Mouse (Mus musculus) CD4-positive, CD25-positive, alpha-beta regulatory T cell, adult 4 months (primary cell): Measurements from ENCODE around the gene Olfr391-ps. TPM values are rescaled to one million over a fixed set of nuclear protein-coding genes. Genes with fewer than 3 reads are reported as not detected.

Source experiments
- ATAC-seq: one replicate; pipeline ENCODE4 v1.8.0; 2017
- polyA plus RNA-seq, 2 experiments: library from polyadenylated mRNA; unstranded; fragments of 100-300 nt; shearing (Covaris generic); gene quantifications; one replicate each; pipeline ENCODE4 v1.2.1; 2017

Gene Olfr391-ps
- polyA plus RNA-seq: not detected

DNA sequence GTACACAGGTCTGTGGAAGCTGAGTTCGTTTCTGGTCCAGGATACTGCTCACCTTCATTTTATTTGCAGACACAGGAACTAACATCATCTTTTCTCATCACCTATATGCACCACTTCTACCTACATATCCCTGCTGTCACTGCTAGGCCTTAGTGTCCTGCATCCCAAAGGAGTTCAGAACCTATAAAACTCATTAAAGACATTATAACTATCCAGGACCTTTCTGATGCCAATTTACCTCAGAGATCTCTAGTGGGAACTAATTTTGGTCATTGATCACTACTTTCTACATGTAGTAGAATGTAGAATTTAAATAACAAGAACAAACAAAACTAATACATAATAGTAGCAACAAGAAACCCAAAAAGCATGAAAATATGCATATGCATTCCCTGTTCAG is at the start of gene Olfr391-ps:
TSS of gene Olfr391-ps (minus strand) at position 101 of the 400 bp plus-strand sequence.
- ATAC-seq: no peak

DNA sequence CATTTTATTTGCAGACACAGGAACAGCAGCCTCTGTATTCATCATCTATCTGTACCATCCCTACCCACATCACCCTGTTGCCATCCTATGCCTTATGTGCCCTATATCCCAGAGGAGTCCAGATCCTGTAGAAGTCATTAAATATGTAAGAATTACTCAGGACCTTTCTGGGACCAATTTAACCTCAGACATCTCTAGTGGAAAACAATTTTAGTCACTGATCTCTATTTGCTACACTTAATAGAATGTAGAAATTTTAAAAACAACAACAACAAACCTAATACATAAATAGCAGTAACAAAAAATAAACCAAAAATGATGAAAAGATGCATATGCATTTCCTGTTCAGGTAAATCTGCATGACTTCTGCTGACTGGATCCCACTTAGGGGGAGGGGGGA is 48.5 kb upstream of the Olfr391-ps start, which contains the start of gene Olfr393:
TSS of gene Olfr393 (minus strand) at position 101 of the 400 bp plus-strand sequence.
- ATAC-seq: no peak

DNA sequence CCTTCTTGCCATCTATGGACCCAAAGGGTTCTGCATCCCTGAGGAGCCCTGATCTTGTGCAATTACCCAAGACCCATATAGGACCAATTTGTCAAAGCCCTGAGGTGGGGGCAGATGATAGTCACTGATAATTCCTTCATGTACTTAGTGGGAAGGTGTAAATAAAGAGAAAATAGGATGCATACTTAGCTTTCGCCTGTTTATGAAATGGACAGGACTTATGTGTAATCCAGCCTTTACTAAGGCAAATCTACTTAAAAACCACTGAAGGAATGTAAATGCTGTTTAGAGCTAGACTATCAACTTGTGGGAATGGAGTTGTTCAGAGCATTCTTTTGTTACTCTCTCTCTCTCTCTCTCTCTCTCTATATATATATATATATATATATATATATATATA is 14.1 kb upstream of the Olfr391-ps start, which contains the start of gene Olfr392:
TSS of gene Olfr392 (minus strand) at position 101 of the 400 bp plus-strand sequence.
- no peak for ATAC-seq

DNA sequence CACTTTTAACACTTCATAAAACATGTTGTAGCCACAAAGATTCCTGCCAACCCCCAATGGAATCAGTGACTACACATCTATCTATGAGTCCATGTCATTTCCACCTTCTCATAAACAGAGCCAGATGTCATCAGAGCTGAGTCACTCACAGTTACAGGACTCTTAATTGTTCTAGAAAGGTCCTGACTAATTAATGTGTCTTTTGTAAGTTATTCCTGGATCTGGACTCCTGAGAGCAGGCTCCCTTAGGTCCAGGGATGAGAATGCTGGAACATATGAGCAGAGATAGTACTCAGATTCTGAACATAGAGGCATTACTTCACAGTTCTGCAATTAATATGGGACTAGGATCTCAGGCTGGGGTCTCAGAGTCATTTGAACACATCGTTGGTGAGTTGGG is 20.2 kb downstream of the Olfr391-ps start, which contains the start of gene Olfr390:
TSS of gene Olfr390 (plus strand) at position 301 of the 400 bp plus-strand sequence.
- no peak for ATAC-seq

DNA sequence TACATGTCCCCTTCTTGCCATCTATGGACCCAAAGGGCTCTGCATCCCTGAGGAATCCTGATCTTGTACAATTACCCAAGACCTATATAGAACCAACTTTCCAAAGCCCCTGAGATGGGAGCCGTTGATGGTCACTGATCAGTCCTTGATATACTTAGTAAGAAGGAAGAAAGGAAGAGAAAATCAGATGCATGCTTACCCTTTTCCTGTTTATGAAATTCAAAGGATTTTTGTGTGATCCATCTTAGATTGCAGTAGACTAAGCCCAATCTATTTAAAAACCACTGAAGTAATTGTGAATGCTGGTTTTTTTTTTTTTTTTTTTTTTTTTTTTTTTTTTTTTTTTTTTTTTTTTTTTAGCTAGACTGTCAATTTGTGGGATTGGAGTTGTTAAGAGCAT is 22.2 kb downstream of the Olfr391-ps start, which contains the start of gene Olfr389:
TSS of gene Olfr389 (minus strand) at position 101 of the 400 bp plus-strand sequence.
- ATAC-seq: no peak

- ATAC-seq: no peak
These were observed 43.7 kb downstream of the Olfr391-ps start for GRCm38 (mm10) chr11:73759115-73759514.

Other genes starting within 250 kb of the Olfr391-ps start
- gene Olfr385, start 210.0 kb downstream of the Olfr391-ps start, polyA plus RNA-seq: not detected
- gene Olfr384, start 204.5 kb downstream of the Olfr391-ps start, polyA plus RNA-seq: not detected
- gene Zfp735, start 114.3 kb downstream of the Olfr391-ps start, polyA plus RNA-seq: not detected
- not detected for gene Olfr389, start 22.3 kb downstream of the Olfr391-ps start, polyA plus RNA-seq
- not detected for gene Olfr390, start 20.1 kb downstream of the Olfr391-ps start, polyA plus RNA-seq
- gene Olfr392, start 14.0 kb upstream of the Olfr391-ps start, polyA plus RNA-seq: under 1 TPM in 1 of 2 experiments, not detected in 1; 0.08 TPM
- not detected for gene Olfr393, start 48.4 kb upstream of the Olfr391-ps start, polyA plus RNA-seq
- not detected for gene Olfr394, start 87.7 kb upstream of the Olfr391-ps start, polyA plus RNA-seq
- not detected for gene Olfr395, start 106.2 kb upstream of the Olfr391-ps start, polyA plus RNA-seq
- gene Olfr23, start 133.6 kb upstream of the Olfr391-ps start, polyA plus RNA-seq: not detected
- not detected for gene Olfr397, start 157.8 kb upstream of the Olfr391-ps start, polyA plus RNA-seq
- gene Olfr398, start 187.4 kb upstream of the Olfr391-ps start, polyA plus RNA-seq: under 1 TPM in 1 of 2 experiments, not detected in 1; 0.26 TPM